Mouse (Mus musculus) neural tube, embryonic 15.5 days (tissue): ENCODE data around the gene Arhgap23. TPM values are rescaled to one million over a fixed set of nuclear protein-coding genes. Genes with fewer than 3 reads are reported as not detected.
A peak's percentile ranks its signal among the peaks of the same experiment; 100 is the strongest.

ENCODE experiments used
- ATAC-seq: fragments of 200-750 bp; cut with Nextera tagmentation; 2 replicates; pipeline ENCODE4 v1.8.0; 2017; ENCODE audit warnings: mild to moderate bottlenecking, moderate TSS enrichment, moderate library complexity; ENCODE audit not compliant: low FRiP score
- H3K27ac ChIP-seq: fragments of 300-500 bp; sonication (generic); replicated peaks from 2 replicates; pipeline ENCODE4 v1.5.1; 2015; ENCODE audit warnings: mild to moderate bottlenecking, inconsistent platforms
- H3K27me3 ChIP-seq: fragments of 300-500 bp; sonication (generic); replicated peaks from 2 replicates; pipeline ENCODE4 v1.6.1; 2015; ENCODE audit warnings: inconsistent platforms
- H3K36me3 ChIP-seq: fragments of 300-500 bp; sonication (generic); 2 replicates; pipeline ENCODE4 v1.6.1; 2015; ENCODE audit warnings: inconsistent platforms
- H3K4me1 ChIP-seq: fragments of 300-500 bp; sonication (generic); 2 replicates; pipeline ENCODE4 v1.6.1; 2015; ENCODE audit warnings: inconsistent platforms
- H3K4me2 ChIP-seq: fragments of 300-500 bp; sonication (generic); 2 replicates; pipeline ENCODE4 v1.6.1; 2015; ENCODE audit warnings: inconsistent platforms, mild to moderate bottlenecking, moderate library complexity
- H3K4me3 ChIP-seq: fragments of 300-500 bp; sonication (generic); replicated peaks from 2 replicates; pipeline ENCODE4 v1.5.1; 2015; ENCODE audit warnings: mild to moderate bottlenecking, inconsistent platforms
- H3K9ac ChIP-seq: fragments of 300-500 bp; sonication (generic); replicated peaks from 2 replicates; pipeline ENCODE4 v1.6.1; 2015; ENCODE audit warnings: mild to moderate bottlenecking, inconsistent platforms
- H3K9me3 ChIP-seq: fragments of 300-500 bp; sonication (generic); replicated peaks from 2 replicates; pipeline ENCODE4 v1.6.1; 2016; ENCODE audit warnings: inconsistent platforms
- WGBS: fragments of 180-500 bp; shearing (Covaris S2); methylation state at CpG from one replicate; pipeline ENCODE4 v1.1.7; 2015; ENCODE audit warnings: mixed read lengths; 5-methylcytosine and 5-hydroxymethylcytosine counted together
- polyA plus RNA-seq: library from polyadenylated mRNA; unstranded; fragments of >200 nt; fragmentation: Nextera tagmentation; extraction: Ambion mirVana; gene quantifications from 2 replicates; pipeline ENCODE4 v1.2.1, GENCODE M21; 2015

The Arhgap23 gene
- polyA plus RNA-seq, 1 experiment from 2014 or later, result 9.2 TPM

DNA sequence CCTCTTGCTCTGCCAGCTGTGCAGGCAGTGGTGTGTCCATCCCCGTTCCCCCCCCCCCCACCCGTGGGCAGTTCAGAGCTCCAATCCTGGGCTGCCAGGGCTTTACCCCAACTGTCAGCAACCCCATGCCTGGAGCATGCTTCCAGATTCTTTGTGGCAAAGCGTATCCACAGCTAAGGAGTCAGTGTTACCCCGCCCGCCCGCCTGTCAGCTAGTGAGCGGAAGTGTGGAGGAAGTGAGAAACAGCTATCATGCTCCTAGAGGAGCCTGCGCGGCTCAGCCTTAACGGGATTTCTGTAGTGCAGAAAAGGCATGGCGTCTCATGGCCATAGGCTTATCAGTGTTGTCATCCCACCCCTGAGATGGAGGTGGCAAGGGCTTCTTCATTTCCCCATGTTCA, 21.2 kb upstream of the Arhgap23 start:
- Histone ChIP-seq H3K27ac (no peak overlapping the region), H3K9ac (no peak overlapping the region), H3K4me2 (no peak overlapping the region), H3K9me3 (no peaks in the 10 kb centered on the region), H3K4me3 (no peak overlapping the region), H3K27me3 (no peaks in the 10 kb centered on the region), H3K36me3 (peaks cover 75% of the 10 kb centered on the region), H3K4me1 (peaks cover 10% of the 10 kb centered on the region)
- WGBS, result 91% methylated on average over 10 of the region's 11 CpGs
- no peak for ATAC-seq

DNA sequence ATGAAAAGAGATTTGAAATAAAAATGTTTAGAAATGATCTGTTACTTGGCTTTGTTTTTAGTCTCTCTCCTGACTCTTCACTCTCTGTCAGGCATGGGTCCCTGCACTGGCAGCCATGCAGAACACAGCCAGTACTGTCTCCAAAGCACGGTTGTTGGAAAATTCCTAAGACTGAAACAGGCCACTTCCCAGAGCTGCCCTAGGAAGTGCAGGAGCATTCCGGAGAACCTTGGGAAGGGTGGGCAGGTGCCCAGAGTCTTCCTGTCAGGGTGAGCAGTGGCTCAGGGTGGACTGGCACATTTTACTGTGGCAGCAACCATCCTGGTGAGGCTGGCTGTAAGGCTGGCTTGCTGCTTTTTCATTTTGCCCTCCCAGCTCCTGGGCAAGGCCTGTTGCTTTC, 16.8 kb upstream of the Arhgap23 start:
- Histone ChIP-seq H3K4me3 (no peak overlapping the region), H3K4me2 (no peak overlapping the region), H3K9ac (no peak overlapping the region), H3K36me3 (peaks cover 33% of the 10 kb centered on the region), H3K9me3 (no peaks in the 10 kb centered on the region), H3K27ac (no peak overlapping the region), H3K4me1 (peaks cover 15% of the 10 kb centered on the region), H3K27me3 (no peaks in the 10 kb centered on the region)
- 86% methylated on average over 2 of the region's 2 CpGs for WGBS
- ATAC-seq, result no peak

DNA sequence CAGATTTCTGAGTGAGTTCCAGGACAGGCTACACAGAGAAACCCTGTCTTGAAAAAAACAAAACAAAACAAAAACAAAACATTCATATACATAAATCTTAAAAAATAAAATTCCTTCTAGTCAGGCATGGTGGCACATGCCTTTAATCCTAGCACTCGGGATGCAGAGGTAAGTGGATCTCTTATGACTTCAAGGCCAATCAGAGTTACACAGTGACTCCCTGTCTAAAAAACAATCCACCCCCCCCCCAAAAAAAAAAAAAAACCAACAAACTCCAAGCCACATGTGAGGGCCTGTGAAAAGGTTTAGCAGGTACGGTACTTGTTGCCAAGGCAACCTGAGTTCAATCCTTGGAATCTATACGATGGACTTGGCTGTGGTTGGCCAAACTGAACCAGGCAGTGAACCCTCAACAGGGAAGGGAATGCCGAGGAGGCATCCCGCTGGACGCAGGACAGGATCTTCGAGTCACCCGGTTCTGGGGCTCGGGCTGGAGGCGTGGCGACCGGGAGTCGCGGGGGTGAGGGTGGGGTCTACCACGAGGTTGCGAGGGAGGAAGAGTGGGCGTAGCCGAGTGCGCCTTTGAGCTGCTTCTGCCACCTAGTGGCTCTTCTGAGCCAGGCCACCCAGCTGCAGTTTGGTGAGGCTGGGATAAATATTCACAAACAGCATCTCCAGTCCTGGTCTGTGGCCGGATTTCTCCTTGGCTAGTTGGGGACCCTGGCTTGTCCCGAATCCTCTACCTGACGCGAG, 15.2 kb upstream of the Arhgap23 start:
- Histone ChIP-seq H3K4me3 (peak overlapping the region; percentile 41), H3K36me3 (peaks cover 17% of the 10 kb centered on the region; the same call in 1 of the 2 replicates), H3K4me1 (peaks cover 29% of the 10 kb centered on the region), H3K9me3 (no peaks in the 10 kb centered on the region), H3K27ac (peak overlapping the region; percentile 60; the same call in 1 of the 2 replicates), H3K27me3 (no peaks in the 10 kb centered on the region), H3K9ac (no peak overlapping the region), H3K4me2 (peak overlapping the region; percentile 83)
- 4% methylated on average over 23 of the region's 23 CpGs for WGBS
- ATAC-seq, result peak; percentile 67

DNA sequence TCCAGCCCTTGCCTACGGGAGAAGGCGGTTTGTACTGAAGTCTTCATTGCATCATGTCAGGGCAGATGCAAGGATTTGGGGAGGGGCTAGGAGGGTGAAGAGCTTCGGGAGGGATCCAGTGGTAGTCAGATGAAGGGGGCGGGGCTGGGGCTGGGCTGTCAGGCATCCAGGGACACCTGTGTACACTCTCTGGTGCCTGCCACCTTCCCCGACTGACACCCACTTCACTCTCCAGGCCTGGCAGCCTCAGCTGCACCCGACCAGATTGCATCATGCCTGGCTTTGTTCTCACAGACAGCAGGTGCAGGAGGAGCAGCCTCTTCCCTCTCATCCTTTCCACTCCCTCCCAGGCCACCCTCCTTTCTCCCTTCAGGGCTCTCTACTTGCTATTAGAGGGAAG, 14.3 kb upstream of the Arhgap23 start:
- peak overlapping the region; percentile 83; the same call in 1 of the 2 replicates for H3K4me2 ChIP-seq
- no peak for ATAC-seq
- peaks cover 38% of the 10 kb centered on the region for H3K4me1 ChIP-seq
- peaks cover 8% of the 10 kb centered on the region; the same call in 1 of the 2 replicates for H3K36me3 ChIP-seq
- 13% methylated on average over 6 of the region's 6 CpGs for WGBS
- peak overlapping the region; percentile 38; the same call in 1 of the 2 replicates for H3K27ac ChIP-seq
- H3K4me3 ChIP-seq, result no peak overlapping the region
- H3K9ac ChIP-seq, result no peak overlapping the region
- no peaks in the 10 kb centered on the region for H3K9me3 ChIP-seq
- H3K27me3 ChIP-seq, result no peaks in the 10 kb centered on the region

DNA sequence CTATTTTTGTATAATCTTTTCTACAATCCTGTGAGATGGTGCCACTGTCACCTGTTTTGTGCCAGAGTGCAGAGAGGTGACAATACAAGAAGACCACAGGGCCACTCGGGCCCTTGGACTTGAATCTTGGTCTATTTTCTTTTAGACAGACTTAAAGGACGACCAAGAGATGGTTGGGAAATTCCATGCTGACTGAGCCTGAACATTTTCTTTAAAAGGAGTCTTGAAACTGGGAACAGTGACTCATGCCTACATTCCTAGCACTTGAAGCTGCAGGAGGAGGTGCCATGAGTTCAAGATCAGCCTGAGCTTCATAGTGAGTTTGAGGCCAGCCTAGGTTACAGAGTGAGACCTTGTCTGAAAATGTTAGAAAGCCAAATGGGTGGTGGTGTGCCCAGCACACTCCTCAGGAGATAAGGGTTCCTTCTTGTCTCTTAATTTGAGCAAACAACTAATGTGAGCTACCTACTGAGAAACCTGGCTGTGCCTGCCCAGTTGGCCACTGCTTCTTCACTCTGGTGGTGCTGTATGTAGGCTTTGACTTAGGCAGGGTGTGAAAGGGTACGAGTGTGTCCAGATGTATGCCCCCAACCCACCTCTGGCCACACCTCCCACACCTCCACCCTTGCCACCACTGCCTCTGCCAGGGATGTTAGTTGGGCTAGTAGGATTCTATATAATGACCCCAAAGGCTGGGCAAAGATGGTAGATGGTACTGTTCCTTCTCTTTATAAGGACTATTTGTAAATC, 13.5 kb upstream of the Arhgap23 start:
- H3K4me2 ChIP-seq, result no peak overlapping the region
- no peak for ATAC-seq
- H3K4me1 ChIP-seq, result peaks cover 46% of the 10 kb centered on the region
- H3K27ac ChIP-seq, result no peak overlapping the region
- H3K9me3 ChIP-seq, result no peaks in the 10 kb centered on the region
- no peak overlapping the region for H3K9ac ChIP-seq
- WGBS, result 85% methylated on average over 3 of the region's 3 CpGs
- no peak overlapping the region for H3K4me3 ChIP-seq
- H3K36me3 ChIP-seq, result 0 out of 2 replicates have a peak, but pooled peaks cover 3% of the 10 kb centered on the region
- H3K27me3 ChIP-seq, result no peaks in the 10 kb centered on the region

DNA sequence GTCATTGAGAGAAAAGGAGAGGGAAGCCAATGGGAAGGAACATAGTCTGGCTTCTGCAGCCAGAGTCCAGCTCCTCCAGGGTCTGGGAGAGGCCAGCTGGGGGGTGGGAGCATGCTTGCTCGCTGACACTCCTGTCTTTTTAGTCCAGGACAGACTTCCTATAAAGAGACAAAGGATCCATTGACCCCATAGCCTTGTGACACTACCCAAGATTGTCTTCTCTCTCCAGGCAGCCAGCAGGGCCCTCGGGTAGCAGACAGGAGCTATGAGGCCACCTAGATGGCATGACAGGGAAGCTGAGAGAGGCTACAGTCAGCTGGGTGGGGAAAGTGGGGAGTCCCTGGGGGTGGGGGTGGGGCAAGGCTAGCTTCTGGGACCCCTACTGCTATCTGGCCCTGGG, 12.6 kb upstream of the Arhgap23 start:
- Histone ChIP-seq H3K4me3 (no peak overlapping the region), H3K36me3 (no peaks in the 10 kb centered on the region), H3K4me2 (no peak overlapping the region), H3K9ac (no peak overlapping the region), H3K4me1 (peaks cover 55% of the 10 kb centered on the region), H3K27me3 (peaks cover 6% of the 10 kb centered on the region; the same call in 1 of the 2 replicates), H3K27ac (no peak overlapping the region), H3K9me3 (no peaks in the 10 kb centered on the region)
- WGBS, result 10% methylated on average over 2 of the region's 2 CpGs
- ATAC-seq, result no peak

DNA sequence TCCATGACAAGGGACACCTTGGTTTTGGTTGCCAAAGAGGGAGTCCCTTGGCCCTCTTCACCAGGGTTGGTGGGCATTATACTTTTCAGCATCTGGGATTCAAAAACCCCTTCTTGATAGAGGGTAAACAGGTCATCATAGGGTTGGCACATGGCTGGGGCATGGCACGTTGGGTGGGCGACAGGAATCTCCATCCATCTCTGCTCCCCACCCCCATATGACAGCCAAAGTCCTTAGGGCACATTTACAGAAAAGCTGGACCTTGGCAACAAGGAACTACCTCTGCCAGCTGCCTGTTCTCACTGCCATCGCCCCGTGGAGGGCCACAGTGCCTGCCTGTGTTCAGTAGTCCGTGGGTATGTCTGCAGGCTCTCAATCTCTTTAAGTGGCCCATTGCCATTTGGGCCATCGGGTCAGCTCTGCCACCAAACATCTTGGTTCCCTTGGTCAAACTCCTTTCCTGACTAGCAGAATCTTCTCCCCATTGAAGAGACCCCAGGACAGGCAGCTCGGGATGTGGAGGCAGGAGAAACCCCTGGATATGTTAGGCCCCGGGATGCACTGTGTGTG, 11.6 kb upstream of the Arhgap23 start:
- 24% methylated on average over 8 of the region's 8 CpGs for WGBS
- Histone ChIP-seq H3K4me2 (peak overlapping the region; percentile 93), H3K27ac (peak overlapping the region; percentile 42; the same call in 1 of the 2 replicates), H3K4me1 (peaks cover 60% of the 10 kb centered on the region), H3K9me3 (no peaks in the 10 kb centered on the region), H3K9ac (peak overlapping the region; percentile 73; the same call in 1 of the 2 replicates), H3K27me3 (peaks cover 6% of the 10 kb centered on the region; the same call in 1 of the 2 replicates), H3K4me3 (peak overlapping the region; percentile 68), H3K36me3 (no peaks in the 10 kb centered on the region)
- ATAC-seq, result no peak

DNA sequence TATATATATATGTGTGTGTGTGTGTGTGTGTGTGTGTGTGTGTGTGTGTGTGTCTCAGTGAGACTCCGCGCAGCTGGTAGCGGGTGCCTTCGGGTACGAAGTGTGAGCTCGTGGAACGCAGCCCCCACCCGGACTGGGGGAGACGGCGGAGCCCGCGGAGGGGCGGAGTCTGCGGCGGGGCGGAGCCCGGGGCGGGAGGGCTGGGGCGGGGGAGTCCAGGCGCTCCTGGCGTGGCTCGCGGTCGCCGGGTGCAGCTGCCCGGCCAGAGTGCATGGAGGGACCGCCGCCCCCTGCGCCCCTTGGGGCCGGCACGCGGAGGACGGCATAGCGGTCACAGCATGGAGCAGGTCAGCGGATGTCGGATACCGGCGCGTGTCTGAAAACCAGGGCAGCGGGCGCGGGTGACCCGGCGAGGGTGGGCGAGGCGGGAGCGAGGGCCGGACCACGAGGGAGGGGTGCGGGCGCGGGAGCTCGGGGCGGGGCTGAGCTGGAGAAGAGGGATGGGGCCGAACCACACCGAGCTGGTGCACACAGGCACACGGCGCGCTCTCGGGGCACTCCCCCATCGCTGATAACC, 11.1 kb upstream of the Arhgap23 start:
- Histone ChIP-seq H3K4me3 (peak overlapping the region; percentile 68), H3K36me3 (no peaks in the 10 kb centered on the region), H3K9me3 (no peaks in the 10 kb centered on the region), H3K9ac (peak overlapping the region; percentile 73), H3K27me3 (peaks cover 6% of the 10 kb centered on the region; the same call in 1 of the 2 replicates), H3K27ac (peak overlapping the region; percentile 78), H3K4me1 (peaks cover 60% of the 10 kb centered on the region), H3K4me2 (peak overlapping the region; percentile 93)
- WGBS, result under 1% methylated on average over 52 of the region's 61 CpGs
- peak; percentile 53 for ATAC-seq

DNA sequence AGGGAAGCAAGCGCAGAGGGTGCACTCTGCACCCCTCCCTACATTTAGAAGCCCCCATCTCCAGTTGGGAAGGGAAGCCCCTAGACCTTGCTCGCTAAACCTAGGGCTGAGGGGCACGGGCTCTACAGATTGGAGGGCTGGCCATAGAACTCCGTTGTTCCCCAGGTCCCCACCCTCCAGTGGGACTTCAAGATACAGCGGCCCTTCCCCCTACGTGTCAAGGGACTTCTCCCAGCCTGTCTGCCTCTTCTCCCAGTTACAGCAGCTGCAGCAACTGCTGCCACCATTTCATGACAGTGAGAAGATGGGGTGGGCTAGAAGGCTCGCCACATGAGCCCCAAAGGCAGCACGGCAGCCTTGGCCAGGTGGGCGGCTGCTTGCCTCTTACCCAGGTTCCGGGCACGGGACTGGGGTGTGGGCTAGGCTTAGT, 10.6 kb upstream of the Arhgap23 start:
- H3K9ac ChIP-seq, result peak overlapping the region; percentile 73
- H3K4me1 ChIP-seq, result peaks cover 60% of the 10 kb centered on the region
- H3K4me2 ChIP-seq, result peak overlapping the region; percentile 93
- under 1% methylated on average over 11 of the region's 11 CpGs for WGBS
- peak; percentile 26; the same call in 1 of the 2 replicates for ATAC-seq
- H3K27me3 ChIP-seq, result peaks cover 6% of the 10 kb centered on the region; the same call in 1 of the 2 replicates
- H3K27ac ChIP-seq, result peak overlapping the region; percentile 78
- H3K4me3 ChIP-seq, result peak overlapping the region; percentile 68
- no peaks in the 10 kb centered on the region for H3K36me3 ChIP-seq
- H3K9me3 ChIP-seq, result no peaks in the 10 kb centered on the region

DNA sequence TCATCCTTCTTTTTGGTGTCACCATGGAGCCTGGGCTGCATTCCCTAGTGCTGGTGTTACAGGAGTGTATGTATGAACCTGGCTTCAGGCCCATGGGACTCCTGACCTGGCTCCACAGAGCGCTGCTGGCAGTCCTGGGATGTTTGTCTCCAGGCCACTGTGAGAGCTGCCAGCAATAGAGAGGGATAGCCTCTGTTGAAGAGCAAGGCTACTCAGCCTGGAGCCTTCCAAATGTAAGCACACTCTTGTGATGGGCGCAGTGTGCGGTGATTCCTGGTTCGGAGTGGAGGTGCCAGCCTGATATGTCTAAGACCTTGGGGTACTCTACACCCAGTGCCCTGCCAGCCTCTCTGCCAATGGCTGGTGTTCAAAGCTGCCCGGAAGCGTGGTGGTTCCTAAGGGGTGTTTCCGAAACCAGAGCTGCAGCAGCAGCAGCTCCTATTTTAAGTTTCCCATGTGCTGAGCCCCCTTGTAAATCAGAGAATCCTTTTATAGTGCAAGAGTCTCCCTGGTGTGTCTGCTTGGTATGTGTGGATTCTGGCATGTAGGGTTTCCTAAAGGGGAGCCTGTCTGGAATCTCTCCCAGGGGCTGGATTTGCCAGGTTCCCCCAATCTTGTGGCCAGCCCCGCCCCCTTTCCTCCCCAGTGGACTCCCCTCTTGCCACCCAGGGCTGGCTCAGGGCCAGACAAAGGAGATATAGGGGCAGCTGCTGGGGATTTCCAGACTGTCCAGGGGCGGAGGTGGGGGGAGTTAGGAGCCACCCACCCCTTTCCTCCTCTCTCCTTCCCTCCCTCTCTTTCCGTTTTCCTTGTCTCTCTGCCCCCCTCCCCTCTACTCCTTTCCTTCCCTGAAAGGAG, 9.0 kb upstream of the Arhgap23 start:
- peaks cover 48% of the 10 kb centered on the region for H3K4me1 ChIP-seq
- H3K36me3 ChIP-seq, result no peaks in the 10 kb centered on the region
- 54% methylated on average over 10 of the region's 10 CpGs for WGBS
- H3K9ac ChIP-seq, result peak overlapping the region; percentile 73
- H3K9me3 ChIP-seq, result no peaks in the 10 kb centered on the region
- H3K27me3 ChIP-seq, result peaks cover 6% of the 10 kb centered on the region; the same call in 1 of the 2 replicates
- H3K4me2 ChIP-seq, result peak overlapping the region; percentile 93
- H3K27ac ChIP-seq, result peak overlapping the region; percentile 78
- H3K4me3 ChIP-seq, result peak overlapping the region; percentile 68
- ATAC-seq, result no peak
